Mouse (Mus musculus) embryo, embryonic 9.5 days (tissue): ENCODE measurements around the gene Lgals9.

Experiments used
- DNase-seq: peaks from one replicate; pipeline ENCODE4 v3.0.0-alpha.2; 2017; ENCODE audit errors: extremely low spot score

The Lgals9 gene

DNA sequence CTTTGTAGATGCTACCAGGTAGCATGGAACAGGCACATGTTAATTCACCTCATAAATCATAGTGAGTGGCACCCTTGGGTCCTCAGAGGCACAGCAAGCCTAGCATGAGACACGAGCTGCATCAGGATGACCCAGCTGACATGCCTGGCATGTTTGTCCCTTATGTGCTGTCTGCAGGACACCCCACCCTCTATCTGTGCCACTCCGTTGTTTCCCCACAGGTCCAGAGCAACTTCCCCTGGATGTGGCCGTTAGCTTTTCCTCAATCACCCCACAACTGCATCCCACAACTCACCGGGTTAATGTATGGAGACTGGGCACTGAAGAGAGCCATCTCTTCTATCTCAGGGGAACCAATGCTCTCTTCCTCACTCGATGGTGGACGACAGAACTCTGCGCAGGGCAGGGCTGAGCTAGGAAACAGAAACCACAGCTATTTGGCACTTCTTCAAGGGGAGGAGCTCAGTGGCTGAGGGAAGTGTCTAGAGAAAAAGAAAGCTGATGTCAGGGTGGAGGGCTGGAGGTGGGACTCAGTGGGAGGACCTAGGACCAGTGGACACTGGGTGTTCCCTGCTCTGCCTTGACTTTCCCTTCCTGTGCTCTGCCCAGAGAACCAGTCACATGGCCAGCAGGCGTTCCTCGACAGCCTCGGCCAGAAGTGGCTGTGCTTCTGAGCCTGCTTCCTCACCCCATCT, at the start of gene Lgals9:
Gene Lgals9 (minus strand): TSS at position 464 of the 695 bp plus-strand sequence.
- no peak for DNase-seq

DNA sequence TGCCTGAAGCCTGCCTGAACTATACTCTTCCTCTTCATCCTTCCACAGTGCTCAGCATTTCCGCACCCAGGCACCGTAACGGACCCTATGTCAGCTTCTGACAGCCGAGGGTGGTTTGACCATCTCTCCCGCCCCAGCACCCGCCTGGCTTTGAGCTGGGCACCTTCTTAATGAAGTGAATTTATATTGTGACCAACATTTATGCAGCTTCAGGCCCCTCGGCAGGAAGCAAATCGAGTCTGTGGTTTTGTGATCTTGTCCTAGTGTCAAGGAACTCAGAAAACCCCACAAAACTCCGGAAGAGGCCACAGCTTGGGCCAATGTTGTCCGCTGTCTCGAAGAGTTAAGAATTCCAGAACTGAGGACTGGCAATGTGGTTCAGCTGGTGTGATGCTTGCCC, 48.9 kb upstream of the Lgals9 start:
- no peak for DNase-seq

GRCm38 (mm10) chr11:79033021-79033420, 48.3 kb upstream of the Lgals9 start:
- DNase-seq: no peak

DNA sequence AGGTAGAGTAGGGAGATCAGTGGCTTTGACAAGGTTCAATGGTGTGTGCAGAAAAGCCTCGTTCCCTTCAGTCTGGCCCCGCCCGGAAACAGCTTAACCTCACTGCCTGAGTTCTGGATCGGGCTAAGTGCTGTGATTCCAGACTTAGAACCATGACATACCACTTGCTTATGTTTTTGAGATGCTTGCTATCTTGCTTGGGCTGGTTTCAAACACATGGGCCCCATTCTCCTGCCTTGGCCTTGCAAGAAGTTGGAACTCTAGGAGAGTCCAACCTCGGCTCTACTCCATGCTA, 46.7 kb upstream of the Lgals9 start:
- no peak for DNase-seq

DNA sequence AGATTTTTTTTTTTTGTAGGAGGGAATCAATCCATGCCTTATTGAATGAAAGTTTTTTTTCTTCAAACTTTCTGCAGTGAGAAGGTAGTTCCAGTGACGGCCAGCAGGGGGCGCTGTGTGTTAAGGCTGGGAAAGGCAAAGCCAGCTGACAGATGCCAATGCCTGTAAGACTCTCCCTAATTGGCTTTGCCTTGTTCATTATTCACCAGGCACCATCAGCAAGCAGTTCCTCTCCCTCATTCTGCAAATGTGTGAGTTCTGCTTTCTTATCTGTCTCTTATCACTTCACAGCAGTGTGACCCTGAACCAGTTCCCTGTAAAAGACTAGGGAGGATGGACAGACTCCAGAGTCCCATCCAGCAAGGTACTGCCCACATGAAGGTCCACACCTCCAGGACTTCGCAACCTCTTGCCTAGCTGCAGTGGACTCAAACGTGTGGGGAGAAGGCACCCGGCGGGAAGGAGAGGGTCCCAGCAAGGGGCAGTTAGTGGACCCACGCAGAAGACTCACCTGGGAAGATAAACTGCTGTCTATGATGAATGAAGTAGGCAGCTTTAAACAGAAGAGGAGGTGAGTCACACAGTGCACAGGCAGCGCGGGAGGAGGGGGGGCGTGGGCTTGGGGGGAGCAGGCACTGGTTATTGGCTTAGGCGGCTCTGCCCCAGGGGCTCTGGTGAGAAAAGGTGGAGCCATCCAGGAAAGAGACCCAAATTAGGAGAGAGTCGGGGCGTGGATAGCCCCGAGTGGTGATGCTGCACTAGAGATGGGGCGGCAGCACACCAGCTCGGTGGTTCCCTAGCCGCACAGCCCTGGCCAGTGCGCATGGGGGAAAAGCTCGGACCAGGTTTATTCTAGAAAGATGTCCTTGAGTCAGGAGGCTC, 46.1 kb upstream of the Lgals9 start:
- DNase-seq: peak; percentile 79

GRCm38 (mm10) chr11:79023751-79024150, 39.0 kb upstream of the Lgals9 start:
- no peak for DNase-seq

DNA sequence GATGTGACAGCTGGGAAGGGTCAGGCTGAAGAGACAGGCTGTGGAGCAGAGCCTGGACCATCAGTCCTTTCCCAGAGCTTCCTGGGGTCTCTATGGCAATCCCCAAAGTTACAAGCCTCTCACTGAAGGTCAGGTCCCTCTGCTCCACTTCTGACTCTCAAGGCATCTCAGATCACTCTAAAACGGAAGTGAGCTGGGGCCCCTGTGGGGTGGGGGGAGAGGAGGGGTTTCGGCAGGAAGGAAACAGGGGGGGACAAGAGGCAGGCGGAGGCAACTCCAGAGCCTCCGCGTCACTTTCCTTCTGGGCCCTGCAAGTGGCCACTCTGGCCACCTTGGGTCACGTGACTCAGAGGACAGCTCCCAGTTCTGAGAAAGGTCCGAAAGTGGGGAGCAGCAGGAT, 38.6 kb upstream of the Lgals9 start:
- DNase-seq: peak; percentile 42

- no peak for DNase-seq
These were observed 38.1 kb upstream of the Lgals9 start for GRCm38 (mm10) chr11:79022836-79023235.

DNA sequence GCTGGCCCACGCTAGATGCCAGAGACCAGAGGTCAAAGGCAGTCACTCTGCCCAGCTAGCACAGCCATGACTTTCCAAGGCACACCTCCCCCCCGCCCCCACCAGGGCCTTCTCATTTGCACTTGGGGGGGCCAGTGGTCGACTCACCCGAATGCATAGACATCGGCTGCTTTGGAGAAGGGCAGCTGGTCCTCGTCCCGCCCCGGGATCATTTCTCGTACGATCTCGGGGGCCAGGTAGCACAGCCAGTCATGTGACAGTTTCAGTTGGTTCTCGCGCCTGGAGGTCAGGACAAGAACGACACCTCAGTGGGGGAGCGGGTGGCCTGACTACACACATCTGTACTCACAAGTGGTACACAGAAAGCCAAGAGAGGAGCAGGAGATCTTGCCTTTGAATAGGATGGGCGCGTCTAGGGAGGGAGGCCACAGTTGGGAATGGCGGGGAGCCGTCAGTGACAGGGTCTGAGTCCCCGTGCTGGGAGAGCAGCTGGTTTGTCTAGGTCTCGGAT, 35.8 kb upstream of the Lgals9 start:
- DNase-seq: no peak

DNA sequence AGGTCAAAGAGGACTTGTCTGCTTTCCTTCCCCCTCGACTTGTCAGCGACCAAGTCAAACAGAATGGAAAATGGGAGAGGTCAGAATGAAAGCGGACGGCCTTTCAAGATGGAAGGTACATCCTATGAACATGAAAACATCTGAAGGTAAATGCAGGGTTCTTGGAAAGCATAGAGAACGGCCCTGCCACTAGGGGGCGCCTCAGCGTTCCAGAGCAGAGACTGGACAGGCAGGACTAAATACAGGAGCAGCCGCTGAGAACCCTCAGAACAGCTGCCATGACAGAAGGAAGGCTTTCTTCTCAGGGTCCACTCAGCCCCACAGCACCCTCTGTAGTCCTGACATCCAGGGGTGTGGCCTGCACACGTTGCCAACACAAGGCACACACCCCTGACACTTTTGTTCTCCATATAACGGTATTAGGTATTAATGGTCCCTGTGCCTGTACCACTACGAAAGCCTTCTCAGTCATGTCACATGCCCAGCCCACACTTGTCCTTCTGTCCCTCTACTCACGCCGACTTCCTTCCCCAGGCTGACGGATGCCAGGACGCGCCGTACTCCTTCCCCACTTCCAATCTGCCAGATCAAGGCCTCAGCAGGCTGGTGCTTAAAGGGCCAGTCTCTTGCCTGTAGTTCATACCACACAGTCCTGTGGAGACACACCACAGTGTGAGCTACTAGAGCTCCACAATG, 35.2 kb upstream of the Lgals9 start:
- no peak for DNase-seq

DNA sequence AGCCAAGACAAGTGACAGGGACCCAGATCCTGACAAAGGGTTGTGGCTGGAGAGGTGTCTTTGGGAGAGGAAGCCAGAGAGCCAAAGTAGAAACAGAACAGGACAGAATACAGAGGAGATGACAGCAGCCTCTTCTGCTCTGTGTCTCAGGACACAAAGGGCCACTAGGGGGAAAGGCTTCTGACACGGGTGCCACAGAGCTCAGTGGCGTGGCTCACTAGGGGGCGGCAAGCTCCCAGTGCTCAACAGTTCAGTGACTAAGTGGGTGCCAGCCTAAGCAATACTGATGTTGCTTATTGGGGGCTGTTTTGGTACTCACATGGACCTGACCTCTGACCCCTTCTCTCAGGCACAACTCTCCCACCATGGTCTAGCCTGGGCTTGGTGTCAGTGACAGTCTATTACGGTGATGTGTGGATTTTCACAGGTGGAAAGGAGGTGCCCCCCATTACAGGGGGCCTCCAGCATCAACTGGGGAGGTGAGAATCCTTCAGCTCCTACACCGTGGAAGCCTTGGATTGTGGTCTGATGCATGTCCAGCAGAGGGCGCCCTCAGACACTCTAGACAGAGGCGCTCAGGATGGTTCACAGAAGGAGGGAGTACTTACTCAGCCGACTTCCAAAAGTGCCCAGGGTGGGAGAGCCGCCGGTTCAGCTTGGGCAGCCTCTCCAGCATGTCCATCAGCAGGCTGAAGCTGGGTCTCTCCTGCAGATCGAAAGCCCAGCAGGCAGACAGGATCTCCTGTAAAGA, 34.4 kb upstream of the Lgals9 start:
- DNase-seq: peak; percentile 63

DNA sequence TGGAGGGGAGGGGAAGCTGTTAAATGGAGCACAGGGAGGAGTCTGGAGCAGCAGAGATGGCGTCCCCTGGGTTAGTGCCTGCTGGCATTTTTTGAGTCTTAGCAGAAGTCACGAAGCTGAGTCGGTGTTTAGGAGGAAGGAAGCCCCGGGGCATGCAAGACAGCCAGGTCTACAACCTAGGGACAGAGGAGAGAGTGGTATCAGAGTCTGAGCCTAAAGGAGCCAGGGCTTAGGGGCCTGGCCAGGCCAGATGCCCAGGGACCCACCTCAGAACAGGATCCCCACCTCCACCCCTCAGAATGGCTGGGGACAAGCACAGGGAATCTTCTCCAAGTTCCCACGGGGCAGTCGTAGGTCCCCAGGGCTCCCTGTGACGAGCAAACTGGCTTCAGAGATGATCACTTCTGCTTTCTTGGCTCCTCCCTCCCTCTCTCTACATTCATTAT, 32.4 kb upstream of the Lgals9 start:
- DNase-seq: no peak

GRCm38 (mm10) chr11:79016236-79016635, 31.5 kb upstream of the Lgals9 start:
- no peak for DNase-seq

DNA sequence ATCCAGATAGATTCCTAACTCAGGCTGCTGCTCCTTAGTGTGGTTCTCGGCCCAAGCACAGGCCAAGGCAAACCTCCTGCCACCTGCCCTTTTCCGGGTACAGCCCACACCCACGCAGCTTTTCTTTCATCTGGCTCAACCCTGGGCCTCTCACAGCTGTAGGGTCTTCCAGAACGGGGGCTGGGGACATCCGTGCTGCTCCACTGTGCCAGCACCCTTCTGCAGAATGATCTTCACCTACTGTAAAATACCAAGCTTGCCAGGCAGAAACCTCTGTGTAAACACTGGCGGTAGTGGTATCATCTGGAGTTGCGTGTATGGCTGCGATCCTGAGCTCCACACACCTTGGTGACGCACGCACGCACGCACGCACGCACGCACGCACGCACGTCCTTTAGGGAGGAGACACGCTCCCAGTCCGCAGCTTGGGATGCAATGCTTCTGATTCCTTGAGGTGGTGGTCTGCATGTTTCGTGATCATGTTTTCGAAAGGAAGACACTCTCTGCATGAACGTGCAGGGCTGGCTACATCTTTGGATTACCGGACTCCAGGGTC, 31.0 kb upstream of the Lgals9 start:
- no peak for DNase-seq

DNA sequence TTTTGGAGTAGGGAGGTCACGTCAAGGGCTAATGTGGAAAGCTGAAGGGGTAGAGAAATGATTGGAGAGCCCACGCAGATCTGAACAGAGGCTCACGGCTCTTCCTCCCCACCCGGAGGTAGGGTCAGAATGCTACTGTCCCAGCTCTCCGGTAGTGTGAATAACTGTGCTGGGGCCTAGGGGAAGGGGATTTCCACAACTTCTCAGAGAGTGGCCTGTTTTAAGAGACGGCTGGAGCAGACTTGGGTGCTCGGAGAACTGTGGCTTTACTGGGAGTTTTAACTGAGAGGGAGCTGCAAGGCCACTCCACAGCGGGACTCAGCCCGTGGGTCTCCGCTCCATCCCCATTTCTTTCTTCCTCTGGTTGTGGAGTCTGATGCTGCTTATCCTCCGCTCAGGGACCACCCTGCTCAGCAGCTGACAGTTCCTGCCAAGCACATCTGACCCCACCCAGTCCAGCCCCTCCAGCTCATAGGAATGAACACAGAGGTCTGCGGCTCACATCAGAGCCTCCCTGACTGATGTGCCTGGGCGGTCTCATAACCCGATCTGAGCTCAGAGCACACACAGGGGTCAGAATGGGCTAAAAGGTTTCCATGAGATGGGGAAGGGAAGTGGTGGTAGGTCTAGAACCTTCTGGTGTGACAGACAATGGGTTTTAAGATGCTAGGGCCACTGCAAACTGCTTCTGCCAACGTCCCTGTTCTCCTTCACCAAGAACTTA, 30.0 kb upstream of the Lgals9 start:
- no peak for DNase-seq

- no peak for DNase-seq
These were observed 29.1 kb upstream of the Lgals9 start for GRCm38 (mm10) chr11:79013806-79014205.

- no peak for DNase-seq
These were observed 28.3 kb upstream of the Lgals9 start for GRCm38 (mm10) chr11:79013056-79013455.

GRCm38 (mm10) chr11:79012529-79012928, 27.8 kb upstream of the Lgals9 start:
- DNase-seq: no peak

DNA sequence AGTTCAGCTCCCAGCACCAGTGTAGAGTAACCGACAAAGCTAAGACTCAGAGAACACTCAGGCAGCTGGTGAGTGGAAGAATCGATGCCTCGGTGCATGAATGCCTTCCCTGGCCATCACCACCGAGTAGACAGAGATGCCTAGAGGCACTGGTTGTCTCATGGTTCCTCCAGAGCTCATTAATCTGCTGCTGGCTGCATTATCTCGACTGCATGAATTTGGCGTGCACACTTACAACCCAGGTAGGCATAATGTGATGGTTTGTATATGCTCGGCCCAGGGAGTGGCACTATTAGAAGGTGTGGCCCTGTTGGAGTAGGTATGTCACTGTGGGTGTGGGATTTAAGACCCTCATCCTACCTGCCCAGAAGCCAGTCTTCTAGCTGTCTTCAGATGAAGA, 24.1 kb upstream of the Lgals9 start:
- DNase-seq: no peak

- DNase-seq: no peak
These were observed 23.4 kb upstream of the Lgals9 start for GRCm38 (mm10) chr11:79008007-79008775.
